Mouse (Mus musculus) bone marrow macrophage, adult 2 months (primary cell): ENCODE measurements around the gene Gm20388.

Experiments
- CTCF ChIP-seq: IDR thresholded peaks from 2 replicates; pipeline ENCODE4 v1.5.1; 2012; ENCODE audit warnings: low read depth, mild to moderate bottlenecking, low read length, moderate library complexity
- POLR2A ChIP-seq: IDR thresholded peaks from 2 replicates; pipeline ENCODE4 v1.6.1; 2012; ENCODE audit warnings: mild to moderate bottlenecking, low read depth, low read length, borderline replicate concordance

DNA sequence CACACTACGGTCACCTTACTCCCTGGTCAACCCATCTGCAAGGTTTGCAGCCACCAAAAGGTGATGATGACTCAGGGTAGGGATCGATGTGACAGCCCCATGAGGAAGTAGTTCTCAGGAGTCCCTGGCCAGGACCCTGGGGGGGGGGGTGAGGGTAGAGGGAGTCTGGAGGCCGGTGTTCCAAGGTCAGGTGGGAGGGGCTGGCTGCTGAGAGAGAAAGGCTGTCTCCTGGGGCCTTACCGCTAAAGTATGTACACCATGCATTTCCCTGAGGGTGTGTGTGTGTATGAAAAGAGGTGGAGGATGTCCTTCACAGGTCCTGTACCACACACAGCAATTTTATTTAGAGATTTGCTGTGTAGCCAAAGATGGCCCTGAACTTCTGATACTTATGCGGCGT lies 2742.0 kb downstream of the Gm20388 start:
- TF ChIP-seq CTCF (no peak), POLR2A (no peak)
